Mouse (Mus musculus): ENCODE measurements around the gene Tet2.
A peak's percentile ranks its signal among the peaks of the same experiment; 100 is the strongest.
"Not testable (repeated sequence)": the region's sequence is repeated elsewhere in the genome, so short reads cannot be mapped to it uniquely, and the experiment has no call there.

Gene Tet2

DNA sequence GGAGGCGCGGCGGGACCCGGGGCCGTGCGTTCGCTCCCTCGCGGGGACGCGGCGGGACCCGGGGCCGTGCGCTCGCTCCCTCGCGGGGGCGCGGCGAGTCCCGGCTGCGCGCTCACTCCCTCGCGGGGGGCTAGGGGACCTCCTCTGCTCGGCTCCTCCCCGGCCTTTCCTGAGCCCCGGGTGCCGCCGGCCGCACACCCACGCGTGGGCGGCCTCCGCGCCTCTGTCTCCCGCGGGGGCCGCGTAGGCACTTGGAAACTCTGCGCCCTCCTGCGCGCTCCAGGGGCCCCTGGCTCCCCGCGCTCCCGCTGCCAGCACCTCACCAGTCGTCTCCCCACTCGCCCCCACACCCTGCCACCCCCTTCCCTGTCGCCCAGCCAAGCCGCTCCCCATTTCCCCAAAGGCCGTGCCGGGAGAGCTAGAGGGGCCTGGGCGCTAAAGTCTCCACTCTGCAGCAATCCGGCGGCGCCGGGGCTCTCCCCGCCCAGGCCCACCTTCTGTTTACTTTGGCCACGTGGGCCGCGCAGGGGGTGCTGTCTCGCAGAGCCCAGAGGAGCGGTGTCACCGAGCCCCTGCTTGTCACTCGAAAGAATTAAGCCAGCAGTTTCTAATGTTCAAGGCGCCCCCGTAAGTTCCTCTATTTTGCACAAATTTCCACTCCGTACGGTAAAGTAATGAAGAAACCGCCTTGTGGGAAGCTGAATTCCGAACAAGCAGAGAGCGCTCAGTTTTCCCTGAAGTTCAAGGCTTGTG, at the start of gene Tet2:
Gene Tet2, minus strand, starts transcription at position 589 of the 753 bp plus-strand sequence.
- DNase-seq: peak; percentile 59

DNA sequence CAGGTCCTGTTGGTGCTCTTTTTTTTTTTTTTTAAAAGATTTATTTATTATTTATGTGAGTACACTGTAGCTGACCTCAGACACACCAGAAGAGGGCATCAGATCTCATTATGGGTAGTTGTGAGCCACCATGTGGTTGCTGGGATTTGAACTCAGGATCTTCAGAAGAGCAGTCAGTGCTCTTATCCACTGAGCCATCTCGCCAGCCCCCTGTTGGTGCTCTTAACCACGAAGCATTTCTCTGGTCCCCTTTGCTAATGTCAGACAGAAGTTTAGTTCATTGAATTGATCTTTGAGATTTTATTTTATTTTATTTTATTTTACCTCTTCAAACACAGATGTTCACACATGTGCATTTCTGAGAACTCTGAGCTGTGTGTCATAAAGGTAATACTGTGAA, 48.1 kb upstream of the Tet2 start:
- not testable (repeated sequence) for DNase-seq

DNA sequence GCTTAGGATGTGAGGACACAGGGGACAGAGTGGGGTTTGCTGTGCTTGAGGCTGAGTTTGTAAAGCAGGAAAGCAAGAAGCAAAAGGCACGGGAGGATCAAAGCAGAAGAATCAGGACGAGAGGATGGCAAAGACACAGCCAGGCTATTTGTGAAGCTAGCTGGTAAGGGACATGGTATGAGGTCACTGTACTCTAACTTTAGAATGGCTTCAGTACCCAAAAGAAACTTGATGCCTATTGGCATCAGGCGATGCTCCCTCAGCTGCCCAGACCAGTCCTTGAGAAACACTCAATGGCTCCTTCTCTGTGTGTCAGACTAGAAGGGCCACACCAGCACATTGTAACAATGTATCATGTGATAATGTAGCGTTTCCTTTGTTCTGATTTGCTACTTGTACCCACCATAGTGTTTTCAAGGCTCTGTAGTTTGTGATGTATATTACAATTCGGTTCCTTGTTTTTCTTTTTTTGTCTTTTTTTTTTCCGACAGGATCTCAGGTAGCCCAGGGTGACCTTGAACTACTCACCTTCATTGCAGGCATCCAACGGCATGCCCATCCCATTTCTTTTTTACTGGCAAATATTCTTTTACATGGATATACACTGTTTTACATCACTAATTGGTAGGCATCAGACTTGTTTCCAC, 45.7 kb upstream of the Tet2 start:
- no peak for DNase-seq

DNA sequence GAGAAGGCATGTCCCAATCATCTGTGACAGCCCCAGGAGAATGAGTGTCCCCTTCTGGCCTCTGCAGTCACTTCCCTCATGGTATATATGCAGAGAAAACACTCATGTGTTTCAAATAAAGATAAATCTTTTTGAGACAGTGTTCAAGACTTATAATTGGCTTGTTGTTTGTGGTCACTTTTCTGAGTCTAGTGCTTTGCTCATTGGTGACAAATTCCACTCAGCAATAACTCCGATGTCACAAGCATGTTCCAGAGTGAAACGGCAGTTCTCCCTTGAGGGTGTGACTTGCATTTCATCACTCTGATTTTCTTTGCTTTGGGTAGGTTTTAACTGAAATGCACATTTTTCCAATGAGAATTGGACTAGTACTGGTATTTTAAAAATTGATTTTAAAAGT, 40.1 kb upstream of the Tet2 start:
- DNase-seq: no peak

DNA sequence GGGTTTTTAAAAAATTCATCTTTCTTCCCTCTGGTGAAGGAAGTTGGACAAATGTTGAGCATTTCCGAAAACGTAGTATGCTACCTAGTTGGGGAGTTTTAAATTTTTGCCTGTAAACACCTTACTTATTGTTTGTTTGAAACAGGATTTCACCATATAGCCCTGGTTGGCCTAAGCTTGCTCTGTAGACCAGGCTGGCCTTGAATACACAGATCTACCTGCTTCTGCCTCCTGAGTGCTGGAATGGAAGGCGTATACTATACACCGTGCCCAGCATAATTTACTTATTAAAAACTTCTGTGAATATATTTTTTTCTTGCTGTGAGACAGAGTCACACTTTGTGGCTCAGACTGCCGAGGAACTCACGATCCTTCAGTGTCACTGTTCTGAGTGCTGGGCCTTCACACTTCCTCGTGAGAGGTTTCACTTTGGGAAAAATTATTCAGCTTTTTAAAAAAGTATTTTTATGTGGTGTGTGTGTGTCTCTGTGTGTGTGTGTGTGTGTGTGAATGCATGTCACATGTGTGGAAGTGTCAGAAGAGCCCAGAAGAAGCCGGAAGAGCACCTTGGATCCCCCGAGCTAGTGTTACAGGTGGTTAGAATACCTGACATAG, 38.6 kb upstream of the Tet2 start:
- DNase-seq: no peak

DNA sequence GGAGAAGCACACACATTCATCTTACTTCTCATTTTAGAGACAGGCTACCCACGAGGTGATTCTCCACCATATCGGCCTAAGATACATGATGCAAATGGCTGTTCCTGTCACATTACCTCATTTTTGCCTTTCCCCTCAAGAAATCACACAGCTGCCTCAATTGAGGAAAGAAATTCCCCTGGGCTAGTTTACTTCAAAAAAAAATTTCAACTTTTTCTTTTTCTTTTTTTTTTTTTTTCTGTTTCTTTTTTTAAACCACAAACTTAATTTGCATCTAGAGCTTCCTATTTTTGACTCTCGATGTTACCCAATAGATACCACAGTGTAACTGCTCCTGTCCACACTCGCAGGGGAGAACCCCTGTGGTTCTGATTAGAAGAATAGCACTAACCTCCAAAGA, 38.0 kb upstream of the Tet2 start:
- DNase-seq: no peak

DNA sequence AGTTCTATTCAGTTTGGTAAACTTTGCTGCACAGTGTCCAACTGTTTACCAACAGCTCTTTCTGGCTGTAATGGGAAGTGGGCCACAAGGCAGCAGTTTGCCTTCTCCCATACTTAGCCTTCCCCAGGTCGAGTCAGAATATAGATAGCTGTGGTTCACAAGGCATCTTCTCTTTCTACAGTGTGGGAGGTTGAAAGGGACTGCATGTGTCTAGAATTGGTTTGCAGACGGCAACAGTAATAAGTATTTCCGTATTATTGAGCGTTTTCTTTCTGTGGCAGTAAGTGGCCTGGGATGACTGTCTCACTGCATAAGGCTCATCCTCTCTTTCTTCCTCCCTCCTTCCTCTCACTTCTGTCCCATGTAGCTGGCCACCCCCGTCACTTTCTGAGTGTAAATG, 37.2 kb upstream of the Tet2 start:
- no peak for DNase-seq

DNA sequence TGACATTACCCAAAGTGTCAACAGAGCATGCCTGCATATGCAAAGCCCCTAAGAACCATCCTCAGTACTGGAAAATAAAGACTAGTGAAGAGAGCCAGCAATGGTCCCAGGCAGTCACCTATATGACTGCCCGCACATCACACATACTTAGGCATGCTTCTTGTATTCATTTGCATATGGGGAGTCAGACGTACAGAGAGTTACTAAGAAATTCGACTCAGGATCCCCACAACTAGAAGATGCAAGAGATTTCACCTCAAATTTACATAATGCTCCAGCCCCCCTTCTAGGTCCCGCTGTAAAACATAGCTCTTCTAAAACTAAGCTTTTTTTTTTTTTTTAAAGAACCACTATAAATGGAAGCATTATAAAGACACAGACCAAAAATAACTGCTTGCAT, 36.6 kb upstream of the Tet2 start:
- DNase-seq: no peak

DNA sequence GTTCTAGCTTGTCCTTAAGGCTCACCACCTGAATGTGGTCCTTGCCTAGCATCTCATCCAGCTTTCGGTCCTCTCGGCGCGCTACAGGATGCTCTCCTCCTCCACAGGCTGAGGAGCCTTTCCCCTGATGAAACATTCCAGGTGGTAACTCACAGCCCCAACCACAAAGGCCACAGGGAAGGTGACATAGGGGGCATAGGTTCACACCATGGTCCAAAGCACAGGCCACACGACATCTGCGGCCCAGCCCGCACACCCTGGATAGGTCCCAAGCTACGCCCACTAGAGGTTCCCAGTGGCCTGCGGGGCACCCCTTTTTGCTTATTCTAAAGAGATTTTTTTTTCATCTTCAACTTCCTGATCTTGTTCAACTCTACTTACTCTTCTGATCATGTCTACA, 34.7 kb upstream of the Tet2 start:
- DNase-seq: no peak

DNA sequence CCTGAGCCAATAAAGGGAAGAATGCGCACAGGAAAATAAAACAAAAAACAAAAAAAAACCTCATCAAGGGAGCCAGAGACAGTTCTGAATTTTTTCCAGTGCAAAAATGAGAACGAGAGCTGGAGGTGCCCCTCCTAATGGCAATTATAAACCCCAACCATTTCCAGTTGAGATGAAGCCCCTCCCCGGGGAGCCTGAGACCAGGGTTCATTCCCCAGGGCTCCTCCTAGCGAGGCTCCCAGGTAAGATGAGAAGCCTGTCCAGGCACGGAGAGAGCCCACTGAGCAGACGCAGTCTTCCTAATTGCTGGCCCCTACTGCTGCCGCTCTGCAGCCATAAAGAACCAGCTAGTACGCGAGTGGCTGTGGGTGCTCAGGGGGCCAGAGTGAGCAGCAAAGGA, 34.2 kb upstream of the Tet2 start:
- no peak for DNase-seq

DNA sequence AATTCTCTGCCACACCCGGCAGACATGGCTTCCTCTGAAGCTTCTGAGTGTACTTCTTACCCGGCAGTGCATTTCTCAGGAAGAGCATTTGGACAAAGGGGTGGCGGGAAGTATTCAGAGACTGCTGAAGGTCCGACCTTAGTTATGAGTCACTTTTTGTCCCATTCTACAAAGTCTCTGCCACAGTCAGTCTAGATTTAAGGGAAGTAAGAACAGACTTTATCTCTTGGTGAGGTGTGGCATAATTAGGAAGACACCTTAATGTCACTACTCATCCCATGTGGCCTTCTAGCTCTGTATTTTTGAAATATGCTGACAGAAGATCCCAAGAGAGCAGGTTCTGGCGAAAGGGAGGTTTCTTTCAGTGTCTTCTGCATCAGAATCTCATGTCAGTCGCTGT, 30.0 kb upstream of the Tet2 start:
- no peak for DNase-seq

DNA sequence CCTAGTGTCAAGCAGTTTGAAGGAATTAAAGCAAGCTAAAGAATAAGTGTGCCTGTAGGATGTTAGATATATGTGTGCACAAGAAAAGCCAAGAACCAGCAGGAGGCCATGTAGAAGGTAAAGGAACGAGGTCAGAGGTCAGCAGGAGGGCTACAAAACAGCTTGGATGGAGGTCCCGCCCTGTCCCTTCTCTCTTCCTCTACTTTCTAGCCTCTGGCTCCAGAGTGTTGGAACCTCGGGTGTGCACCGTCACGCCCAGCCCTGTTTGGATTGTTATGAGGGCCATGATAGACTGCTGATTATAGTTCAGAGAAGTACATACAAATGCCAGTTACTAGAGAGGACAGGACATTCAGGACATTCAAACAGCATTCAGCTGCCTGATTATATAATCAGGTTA, 27.0 kb upstream of the Tet2 start:
- no peak for DNase-seq

DNA sequence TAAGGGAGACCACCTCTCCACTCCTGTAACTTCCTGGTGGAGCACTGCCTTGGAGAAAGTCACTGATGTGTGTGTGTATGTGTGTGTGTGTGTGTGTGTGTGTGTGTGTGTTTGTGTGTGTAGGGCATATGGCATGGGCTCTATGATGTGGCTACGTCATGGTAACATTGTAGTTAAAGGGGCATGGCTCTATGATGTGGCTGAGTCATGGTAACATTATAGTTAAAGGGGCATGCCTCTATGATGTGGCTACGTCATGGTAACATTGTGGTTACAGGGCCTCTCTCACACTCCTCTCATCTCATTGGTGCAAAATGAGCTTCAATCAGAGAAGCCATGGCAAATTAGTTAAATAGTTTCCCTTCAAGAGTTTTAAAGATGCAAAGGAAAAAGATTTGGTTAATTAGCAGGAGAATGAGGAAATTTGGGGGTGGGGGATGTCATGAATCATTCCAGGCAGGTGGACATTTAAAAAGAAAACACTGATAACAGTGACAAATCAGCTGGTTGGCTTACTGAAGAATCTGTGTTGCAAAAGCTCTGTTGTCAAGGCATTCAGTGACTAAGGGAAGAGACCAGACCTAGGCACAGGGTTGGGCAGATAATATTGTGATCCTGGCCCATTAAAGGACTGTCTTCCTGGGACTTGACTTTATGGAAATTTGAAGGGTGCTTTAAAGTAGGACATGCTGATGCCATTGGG, 18.7 kb upstream of the Tet2 start:
- no peak for DNase-seq

DNA sequence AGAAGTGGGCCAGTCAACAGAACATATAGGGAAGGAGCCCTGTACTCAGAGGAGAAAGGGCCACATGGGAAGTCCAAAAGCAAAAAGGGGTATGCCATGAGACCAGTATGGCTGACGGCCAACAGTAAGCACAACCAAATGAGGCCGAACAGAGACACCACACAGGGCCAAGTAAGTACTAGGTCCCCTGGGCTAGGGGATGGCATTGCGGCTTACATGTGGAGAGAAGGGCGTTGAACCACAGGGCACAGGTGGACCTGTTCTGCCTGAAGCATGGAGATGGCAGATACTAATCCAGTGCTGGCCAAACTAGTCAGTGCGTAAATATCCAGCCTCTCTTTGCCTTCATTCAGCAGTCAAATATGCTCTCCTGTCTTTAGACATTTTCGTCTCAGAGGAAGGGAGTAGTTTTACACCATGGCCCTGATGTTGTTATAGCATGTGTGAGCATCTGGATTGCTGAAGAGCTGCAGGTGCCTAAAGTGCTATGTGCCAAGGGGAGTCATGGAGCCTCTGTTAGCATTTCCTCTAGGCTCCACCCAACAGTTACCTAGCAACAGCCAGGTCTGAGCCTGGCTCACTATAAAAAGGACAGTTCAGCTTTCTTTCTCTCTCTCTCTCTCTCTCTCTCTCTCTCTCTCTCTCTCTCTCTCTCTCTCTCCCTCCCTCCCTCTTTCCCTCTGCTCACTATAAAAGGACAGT, 14.6 kb upstream of the Tet2 start:
- no peak for DNase-seq

DNA sequence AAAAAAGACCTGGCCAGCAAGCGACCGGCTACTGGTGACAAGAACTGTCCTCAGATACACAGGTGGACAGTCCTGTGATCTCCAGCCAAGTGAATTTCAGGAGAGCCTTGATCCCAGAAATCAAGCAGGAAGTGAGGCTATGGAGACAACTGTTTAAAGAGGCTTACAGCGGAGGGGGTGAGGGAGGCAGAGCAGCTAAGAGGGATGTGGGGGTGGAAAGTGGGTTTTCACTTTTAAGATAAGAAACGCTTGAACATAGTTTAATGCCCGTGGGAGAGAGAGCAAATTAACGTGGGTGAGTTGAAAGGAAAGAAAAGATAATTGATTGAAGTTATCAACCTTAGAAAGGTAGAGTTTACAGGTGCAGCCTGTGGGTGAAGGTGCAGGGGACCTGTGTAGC, 12.7 kb upstream of the Tet2 start:
- DNase-seq: no peak

DNA sequence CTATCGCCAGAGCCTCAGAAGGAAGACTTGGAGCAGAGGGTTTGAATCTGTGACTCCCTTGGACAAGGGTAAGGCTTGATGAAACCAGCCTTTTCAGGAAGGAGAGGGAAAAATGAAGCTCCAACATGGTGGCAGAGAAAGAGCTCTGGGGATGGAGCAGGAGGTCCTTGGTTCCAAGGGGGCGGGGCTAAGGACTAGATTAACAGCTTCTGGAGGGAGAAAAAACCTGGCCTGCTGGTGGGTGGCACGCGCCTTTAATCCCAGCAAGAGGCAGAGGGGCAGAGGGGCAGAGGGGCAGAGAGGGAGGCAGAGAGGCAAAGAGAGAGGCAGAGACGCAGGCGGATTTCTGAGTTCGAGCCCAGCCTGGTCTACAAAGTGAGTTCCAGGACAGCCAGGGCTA, 12.2 kb upstream of the Tet2 start:
- DNase-seq: no peak

DNA sequence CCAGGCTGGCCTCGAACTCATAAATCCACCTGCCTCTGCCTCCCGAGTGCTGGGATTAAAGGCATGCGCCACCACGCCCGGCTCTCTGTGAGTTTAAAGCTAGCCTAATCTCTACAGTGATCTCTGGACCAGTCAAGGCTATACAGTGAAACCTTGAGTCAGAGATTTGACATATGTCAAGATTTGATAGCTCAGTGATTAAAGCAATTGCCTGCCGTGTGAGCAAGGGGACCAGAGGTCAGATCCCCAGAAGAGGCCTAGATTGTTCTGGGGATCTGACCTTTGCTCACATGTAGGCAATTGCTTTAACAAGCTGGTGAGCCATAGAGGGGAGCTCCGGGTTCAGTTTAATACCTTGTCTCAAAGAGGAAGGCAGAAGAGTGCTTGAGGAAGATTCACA, 10.4 kb upstream of the Tet2 start:
- DNase-seq: no peak

DNA sequence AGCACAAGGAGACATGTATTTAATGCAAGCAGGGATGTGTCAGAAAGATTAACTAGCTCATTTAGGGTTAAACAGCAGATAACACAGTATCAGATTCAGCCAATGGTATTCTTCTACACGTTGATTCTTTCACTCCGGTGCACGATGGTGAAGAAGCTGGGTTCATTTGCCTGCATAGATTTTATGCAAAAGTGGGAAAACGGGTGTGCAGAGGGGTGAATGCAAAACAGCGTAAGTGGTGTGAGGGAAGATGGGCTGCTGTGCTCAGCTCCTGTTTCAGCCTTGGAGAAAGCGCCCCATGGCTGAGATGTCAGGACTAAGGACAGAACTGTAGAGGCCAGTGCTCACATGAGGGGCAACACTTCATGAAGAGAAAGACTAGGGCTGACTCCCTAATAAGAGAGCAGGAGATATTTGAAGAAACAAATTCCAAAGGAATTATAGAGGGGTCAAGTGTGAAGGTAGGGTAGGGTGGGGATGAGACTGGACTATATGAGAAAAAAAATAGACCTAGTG, 9.7 kb upstream of the Tet2 start:
- no peak for DNase-seq

DNA sequence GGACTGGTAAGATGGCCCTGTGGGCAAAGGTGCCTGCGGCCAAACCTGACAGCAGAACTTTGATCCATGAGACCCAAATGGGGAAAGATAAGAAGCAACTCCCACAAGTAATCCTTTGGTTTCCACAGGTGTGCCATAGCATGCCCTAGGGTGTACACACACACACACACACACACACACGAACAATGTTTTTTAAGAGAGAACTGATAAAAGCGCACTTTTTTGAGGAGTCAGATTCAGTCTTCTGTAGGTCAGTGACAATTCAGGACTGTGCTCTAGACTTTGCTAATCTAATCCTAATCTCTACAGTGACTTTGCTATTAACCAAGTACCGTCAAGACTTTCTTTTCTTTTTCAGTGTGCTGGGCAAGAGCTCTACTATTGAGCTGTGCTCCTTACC, 9.2 kb upstream of the Tet2 start:
- no peak for DNase-seq

DNA sequence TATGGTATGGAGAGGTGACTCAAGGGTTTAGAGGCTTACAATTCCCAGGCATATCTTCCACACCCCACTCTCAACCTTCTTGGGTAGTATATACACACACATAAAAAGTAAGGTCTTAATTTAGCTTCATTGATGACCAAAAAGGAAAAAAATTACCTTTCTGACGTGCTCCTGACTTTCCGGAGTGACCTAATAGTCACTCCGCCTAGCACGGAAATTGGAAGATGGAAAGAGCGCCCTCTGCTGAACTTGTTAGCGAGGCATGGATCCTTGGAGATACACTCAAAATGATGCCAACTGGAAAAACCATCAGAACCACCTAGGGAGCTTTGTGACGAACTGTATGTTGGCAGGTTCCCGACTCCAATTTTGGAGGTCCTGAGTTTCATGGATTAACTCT, 7.0 kb upstream of the Tet2 start:
- no peak for DNase-seq

DNA sequence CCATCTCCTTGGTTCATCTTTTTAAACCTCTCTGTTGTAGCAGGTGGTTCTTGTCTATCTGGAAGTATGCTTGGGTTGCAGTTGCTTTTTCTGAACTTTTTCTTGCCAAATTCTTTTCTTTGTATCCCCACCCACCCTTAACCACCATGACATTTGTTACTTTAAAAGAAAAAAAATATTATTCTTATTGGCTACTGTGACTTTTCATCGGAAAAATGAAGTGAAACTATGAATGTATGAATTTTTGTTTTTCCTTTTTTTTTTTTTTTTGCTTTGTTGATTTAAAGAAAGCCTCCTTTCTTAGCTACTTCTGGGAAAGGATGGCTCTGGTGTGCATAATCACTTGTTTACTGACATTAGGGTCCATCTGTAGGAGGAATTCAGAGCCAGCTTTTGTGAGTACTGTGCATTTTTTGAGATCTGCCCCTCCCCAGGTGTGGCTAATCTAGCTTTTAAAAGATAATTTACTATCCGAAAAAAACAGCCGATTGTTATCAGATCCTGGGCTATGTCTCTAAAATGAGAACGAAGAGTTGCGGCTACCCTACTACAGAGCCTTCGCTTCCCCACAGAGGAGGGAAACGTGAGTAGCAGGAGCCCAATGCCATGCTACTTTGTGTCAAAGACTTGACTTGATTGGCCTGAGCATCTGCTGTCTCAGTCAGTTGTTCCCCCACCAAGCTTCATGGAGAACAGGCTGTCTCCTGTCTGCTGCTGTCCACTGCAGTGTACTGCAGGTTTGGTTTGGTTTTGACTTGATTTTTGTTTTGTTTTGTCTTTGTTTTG, 4.6 kb upstream of the Tet2 start:
- no peak for DNase-seq

DNA sequence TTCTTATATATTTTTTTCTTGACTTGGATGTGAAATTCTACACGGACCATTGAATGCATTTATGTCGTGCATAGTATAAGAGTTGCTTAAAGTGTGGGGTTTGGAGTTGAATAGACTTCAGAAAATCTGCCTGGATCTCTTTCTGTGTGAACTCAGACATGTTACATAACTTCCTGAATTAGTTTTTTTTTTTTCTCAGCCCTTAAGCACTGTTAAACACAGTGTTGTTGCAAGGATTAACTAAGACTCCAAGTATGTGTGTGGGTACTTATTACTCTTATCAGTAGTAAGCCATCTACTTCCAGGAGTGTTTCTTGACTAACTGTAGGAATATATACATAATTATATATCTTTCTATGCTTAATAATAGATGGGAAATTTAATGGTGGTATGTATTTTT, 3.7 kb upstream of the Tet2 start:
- no peak for DNase-seq

Data from thymus, postnatal 25 days (tissue).